Mouse (Mus musculus) C2C12 (cell line): ENCODE measurements around the gene Msi2.

Source experiments
- CEBPB ChIP-seq: IDR thresholded peaks from one replicate; pipeline ENCODE4 v1.6.1; 2011; ENCODE audit warnings: low read depth, mild to moderate bottlenecking, control low read depth, moderate library complexity
- CTCF ChIP-seq: IDR thresholded peaks from one replicate; pipeline ENCODE4 v1.5.1; 2011; ENCODE audit not compliant: control insufficient read depth, insufficient read depth, insufficient read length
- MAX ChIP-seq: IDR thresholded peaks from one replicate; pipeline ENCODE4 v1.6.1; 2011; ENCODE audit warnings: mild to moderate bottlenecking, control low read depth
- MYOD1 ChIP-seq: IDR thresholded peaks from one replicate; pipeline ENCODE4 v1.6.1; 2011; ENCODE audit warnings: low read depth; ENCODE audit not compliant: control insufficient read depth, insufficient read length
- USF1 ChIP-seq: IDR thresholded peaks from one replicate; pipeline ENCODE4 v1.6.1; 2011; ENCODE audit warnings: low read depth, mild to moderate bottlenecking, control low read depth, moderate library complexity

DNA sequence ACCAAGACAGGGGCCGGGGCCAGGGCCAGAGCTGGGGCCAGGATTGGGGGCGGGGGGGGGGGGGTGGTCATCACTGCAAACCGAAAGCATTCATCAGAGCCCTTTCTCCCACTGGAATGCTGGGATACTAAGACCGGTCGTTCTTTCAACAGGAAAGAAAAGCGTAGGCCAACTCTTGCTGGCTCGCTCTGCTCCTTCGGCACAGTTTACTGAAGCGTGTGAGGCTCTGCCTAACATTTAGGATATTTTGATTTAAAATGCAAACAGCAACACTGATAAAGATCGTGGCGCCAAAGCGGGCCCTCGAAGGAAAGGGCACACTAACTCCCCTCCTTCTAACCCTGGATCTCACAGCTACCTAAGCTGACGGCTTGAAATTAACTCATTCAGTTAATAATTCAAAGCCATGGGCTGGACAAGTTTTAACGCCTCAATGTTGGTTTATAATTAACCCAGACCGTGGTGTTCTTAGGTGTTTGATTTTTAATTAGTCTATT is 100.3 kb downstream of the Msi2 start:
- no peak for TF ChIP-seq MAX
- TF ChIP-seq CTCF: no peak
- no peak for TF ChIP-seq USF1
- no peak for TF ChIP-seq MYOD1
- TF ChIP-seq CEBPB: no peak
